Mouse (Mus musculus): ENCODE measurements around the gene Zfp335.

- no peak for TF ChIP-seq POLR2A (IDR thresholded peaks at IDR 0.05; ENCODE audit: borderline replicate concordance, extremely low read depth, insufficient read depth, insufficient read length, poor library complexity, severe bottlenecking)
- TF ChIP-seq CTCF (IDR thresholded peaks at IDR 0.05; ENCODE audit: borderline replicate concordance, extremely low read depth, insufficient read depth, insufficient read length), result no peak
Observed at GRCm38 (mm10) chr2:164895885-164896284, 15.7 kb downstream of the Zfp335 start.

Data from brain, embryonic 14.5 days (tissue).